Mouse (Mus musculus) intestine, embryonic 16.5 days (tissue): ENCODE data around the gene Creb1. TPM values are rescaled to one million over a fixed set of nuclear protein-coding genes. Genes with fewer than 3 reads are reported as not detected.
"Not testable (repeated sequence)": the region's sequence is repeated elsewhere in the genome, so short reads cannot be mapped to it uniquely, and the experiment has no call there.

Experiments
- ATAC-seq: fragments of 200-750 bp; cut with Nextera tagmentation; 2 replicates; pipeline ENCODE4 v1.8.0; 2017; ENCODE audit warnings: moderate TSS enrichment, moderate library complexity
- H3K27ac ChIP-seq: fragments of 300-500 bp; sonication (generic); 2 replicates; pipeline ENCODE4 v1.5.1; 2014; ENCODE audit warnings: mild to moderate bottlenecking, low read length
- H3K27me3 ChIP-seq: fragments of 300-500 bp; sonication (generic); replicated peaks from 2 replicates; pipeline ENCODE4 v1.6.1; 2014; ENCODE audit warnings: low read length, control low read depth, mixed read lengths; ENCODE audit not compliant: control insufficient read depth, insufficient read depth
- H3K36me3 ChIP-seq: fragments of 300-500 bp; sonication (generic); 2 replicates; pipeline ENCODE4 v1.6.1; 2014; ENCODE audit warnings: low read length, control low read depth; ENCODE audit not compliant: control insufficient read depth, insufficient read depth
- H3K4me1 ChIP-seq: fragments of 300-500 bp; sonication (generic); 2 replicates; pipeline ENCODE4 v1.6.1; 2014; ENCODE audit warnings: low read length, control low read depth, mixed read lengths; ENCODE audit not compliant: control insufficient read depth, insufficient read depth
- H3K4me2 ChIP-seq: fragments of 300-500 bp; sonication (generic); 2 replicates; pipeline ENCODE4 v1.6.1; 2014; ENCODE audit warnings: low read depth, low read length, control low read depth
- H3K4me3 ChIP-seq: fragments of 300-500 bp; sonication (generic); 2 replicates; pipeline ENCODE4 v1.5.1; 2014; ENCODE audit warnings: mild to moderate bottlenecking, low read length
- H3K9ac ChIP-seq: fragments of 300-500 bp; sonication (generic); 2 replicates; pipeline ENCODE4 v1.6.1; 2014; ENCODE audit warnings: low read depth, low read length
- H3K9me3 ChIP-seq: fragments of 300-500 bp; sonication (generic); 2 replicates; pipeline ENCODE4 v1.6.1; 2016; ENCODE audit warnings: low read length, control low read depth; ENCODE audit not compliant: control insufficient read depth
- WGBS: fragments of 180-500 bp; shearing (Covaris S2); extraction: QIAGEN DNeasy Blood & Tissue Kit; methylation state at CpG from one replicate; pipeline ENCODE4 v1.1.7; 2014; 5-methylcytosine and 5-hydroxymethylcytosine counted together
- polyA plus RNA-seq: library from polyadenylated mRNA; unstranded; fragments of >200 nt; fragmentation: Nextera tagmentation; extraction: Ambion mirVana; gene quantifications from 2 replicates; pipeline ENCODE4 v1.2.1, GENCODE M21; 2015

Gene Creb1
- polyA plus RNA-seq, 1 experiment from 2014 or later, result 20.1 TPM

DNA sequence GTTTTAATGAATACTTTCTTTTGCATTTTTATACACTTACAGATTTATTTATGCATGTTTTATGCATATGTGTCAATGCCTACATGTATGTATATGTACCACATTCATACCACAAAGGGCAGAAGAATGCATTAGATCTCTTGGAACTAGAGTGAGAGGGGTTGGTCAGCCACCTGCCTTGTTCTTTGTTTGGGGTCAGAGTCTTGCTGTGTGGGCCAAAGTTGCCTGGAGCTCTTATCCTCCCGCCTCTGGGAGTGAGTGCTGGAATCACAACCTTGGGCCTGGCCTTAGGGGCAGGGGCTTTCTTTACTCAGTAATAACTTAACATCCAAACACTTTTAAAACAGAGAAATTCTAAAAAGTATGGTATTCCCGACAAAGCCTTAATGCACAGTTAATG lies 44.3 kb downstream of the Creb1 start:
- WGBS, result 82% methylated on average over 2 of the region's 2 CpGs
- Histone ChIP-seq H3K4me3 (no peak overlapping the region), H3K27me3 (no peaks in the 10 kb centered on the region), H3K9ac (no peak overlapping the region), H3K4me1 (no peaks in the 10 kb centered on the region), H3K36me3 (0 out of 2 replicates have a peak, but pooled peaks cover 5% of the 10 kb centered on the region), H3K27ac (no peak overlapping the region), H3K9me3 (no peaks in the 10 kb centered on the region), H3K4me2 (no peak overlapping the region)
- no peak for ATAC-seq

DNA sequence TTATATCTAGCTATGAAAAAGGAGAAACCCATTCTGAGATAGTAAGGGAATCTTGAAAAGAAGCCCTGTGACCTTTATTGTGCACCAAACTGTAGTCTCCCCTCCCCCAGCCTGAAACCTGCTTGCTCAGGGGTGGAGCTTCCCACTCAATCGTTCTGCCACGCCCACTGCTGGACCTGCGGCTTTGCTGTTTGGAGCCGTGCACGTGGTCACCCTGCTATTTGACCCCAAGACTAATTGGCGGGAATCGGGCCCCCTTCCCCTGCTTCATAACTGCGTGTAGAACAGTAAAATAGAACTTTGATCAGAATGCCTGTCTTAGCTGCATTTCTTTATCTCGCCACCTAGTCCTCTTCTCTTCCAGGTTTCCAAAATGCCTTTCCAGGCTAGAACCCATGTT lies 45.5 kb downstream of the Creb1 start:
- not testable (repeated sequence) for H3K4me3 ChIP-seq
- 49% methylated on average over 9 of the region's 9 CpGs for WGBS
- ATAC-seq, result 0 out of 2 replicates have a peak, but pooled peaks have one; percentile 21

DNA sequence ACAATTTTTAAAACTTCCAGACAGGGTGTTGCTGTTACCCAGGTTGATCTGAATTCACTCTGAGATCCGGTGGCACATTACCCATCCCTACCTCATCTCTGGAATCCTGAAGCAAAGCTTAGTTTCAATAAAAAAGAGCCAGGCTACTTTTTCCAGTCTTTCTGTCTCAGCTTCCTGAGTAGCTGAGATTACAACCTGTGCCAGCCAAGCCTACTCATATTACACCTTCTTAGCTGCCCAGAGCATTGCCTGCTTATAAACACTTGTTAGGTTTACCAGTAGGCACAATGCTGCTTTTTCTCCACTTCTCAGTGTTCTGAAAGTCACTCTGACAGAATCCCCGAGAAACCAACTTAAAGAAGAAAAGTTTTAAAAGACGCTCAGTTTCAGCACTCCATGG lies 46.4 kb downstream of the Creb1 start:
- Histone ChIP-seq H3K4me2 (no peak overlapping the region), H3K36me3 (0 out of 2 replicates have a peak, but pooled peaks cover 5% of the 10 kb centered on the region), H3K27me3 (no peaks in the 10 kb centered on the region), H3K9me3 (no peaks in the 10 kb centered on the region), H3K4me3 (no peak overlapping the region), H3K4me1 (no peaks in the 10 kb centered on the region), H3K9ac (no peak overlapping the region), H3K27ac (no peak overlapping the region)
- 90% methylated on average over 3 of the region's 3 CpGs for WGBS
- no peak for ATAC-seq

More for the DNA sequence above, 45.5 kb downstream of the Creb1 start:
- H3K27ac ChIP-seq, H3K4me2 ChIP-seq, H3K4me1 ChIP-seq, H3K36me3 ChIP-seq, H3K27me3 ChIP-seq, H3K9me3 ChIP-seq, H3K9ac ChIP-seq: not testable (repeated sequence)

- H3K36me3 ChIP-seq, result no peaks in the 10 kb centered on the region
- no peaks in the 10 kb centered on the region for H3K27me3 ChIP-seq
- no peak for ATAC-seq
- H3K9me3 ChIP-seq, result no peaks in the 10 kb centered on the region
- no peaks in the 10 kb centered on the region for H3K4me1 ChIP-seq
- no peak overlapping the region for H3K27ac ChIP-seq
- no peak overlapping the region for H3K4me3 ChIP-seq
- no peak overlapping the region for H3K9ac ChIP-seq
- 61% methylated on average over 5 of the region's 5 CpGs for WGBS
- no peak overlapping the region for H3K4me2 ChIP-seq
Observed at GRCm38 (mm10) chr1:64598926-64599325, 66.5 kb downstream of the Creb1 start.

- no peak for ATAC-seq
- H3K4me2 ChIP-seq, result no peak overlapping the region
- H3K27ac ChIP-seq, result no peak overlapping the region
- 76% methylated on average over 7 of the region's 7 CpGs for WGBS
- H3K4me1 ChIP-seq, result no peaks in the 10 kb centered on the region
- H3K9me3 ChIP-seq, result no peaks in the 10 kb centered on the region
- no peaks in the 10 kb centered on the region for H3K27me3 ChIP-seq
- H3K36me3 ChIP-seq, result no peaks in the 10 kb centered on the region
- no peak overlapping the region for H3K4me3 ChIP-seq
- H3K9ac ChIP-seq, result no peak overlapping the region
Observed at GRCm38 (mm10) chr1:64600413-64601077, 68.1 kb downstream of the Creb1 start.

GRCm38 (mm10) chr1:64601242-64601842 lies 68.9 kb downstream of the Creb1 start:
- H3K9me3 ChIP-seq, result no peaks in the 10 kb centered on the region
- H3K9ac ChIP-seq, result no peak overlapping the region
- no peaks in the 10 kb centered on the region for H3K27me3 ChIP-seq
- H3K27ac ChIP-seq, result no peak overlapping the region
- WGBS, result 83% methylated on average over 6 of the region's 6 CpGs
- H3K4me3 ChIP-seq, result no peak overlapping the region
- no peaks in the 10 kb centered on the region for H3K36me3 ChIP-seq
- H3K4me1 ChIP-seq, result no peaks in the 10 kb centered on the region
- ATAC-seq, result no peak
- no peak overlapping the region for H3K4me2 ChIP-seq

DNA sequence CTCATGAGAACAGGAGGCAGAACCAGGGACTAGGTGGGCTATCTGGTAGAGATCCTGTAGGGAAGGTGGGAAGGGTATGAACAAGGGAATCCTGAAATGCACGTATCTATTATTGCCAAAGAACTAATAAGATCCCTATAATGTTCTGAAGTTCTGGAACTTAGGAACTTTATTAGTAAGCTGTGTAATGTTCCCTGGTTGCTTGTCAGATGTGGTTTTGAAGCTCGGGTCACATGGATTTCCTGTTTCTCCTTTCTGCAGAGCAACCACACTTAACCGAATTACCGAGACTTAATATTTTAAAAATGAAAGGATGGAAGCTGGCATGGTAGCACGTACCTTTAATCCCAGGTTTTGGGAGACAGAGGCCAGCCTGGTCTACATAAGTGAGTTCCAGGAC lies 70.9 kb downstream of the Creb1 start:
- H3K4me3 ChIP-seq, result no peak overlapping the region
- 92% methylated on average over 5 of the region's 5 CpGs for WGBS
- no peak overlapping the region for H3K4me2 ChIP-seq
- no peak for ATAC-seq
- H3K4me1 ChIP-seq, result no peaks in the 10 kb centered on the region
- no peaks in the 10 kb centered on the region for H3K9me3 ChIP-seq
- H3K27ac ChIP-seq, result no peak overlapping the region
- H3K9ac ChIP-seq, result no peak overlapping the region
- H3K27me3 ChIP-seq, result no peaks in the 10 kb centered on the region
- no peaks in the 10 kb centered on the region for H3K36me3 ChIP-seq

- Histone ChIP-seq H3K4me1 (no peaks in the 10 kb centered on the region), H3K4me3 (no peak overlapping the region), H3K27ac (no peak overlapping the region), H3K4me2 (no peak overlapping the region), H3K36me3 (no peaks in the 10 kb centered on the region), H3K9ac (no peak overlapping the region), H3K27me3 (no peaks in the 10 kb centered on the region), H3K9me3 (no peaks in the 10 kb centered on the region)
- 68% methylated on average over 4 of the region's 4 CpGs for WGBS
- ATAC-seq, result no peak
Observed at GRCm38 (mm10) chr1:64609145-64609544, 76.7 kb downstream of the Creb1 start.

DNA sequence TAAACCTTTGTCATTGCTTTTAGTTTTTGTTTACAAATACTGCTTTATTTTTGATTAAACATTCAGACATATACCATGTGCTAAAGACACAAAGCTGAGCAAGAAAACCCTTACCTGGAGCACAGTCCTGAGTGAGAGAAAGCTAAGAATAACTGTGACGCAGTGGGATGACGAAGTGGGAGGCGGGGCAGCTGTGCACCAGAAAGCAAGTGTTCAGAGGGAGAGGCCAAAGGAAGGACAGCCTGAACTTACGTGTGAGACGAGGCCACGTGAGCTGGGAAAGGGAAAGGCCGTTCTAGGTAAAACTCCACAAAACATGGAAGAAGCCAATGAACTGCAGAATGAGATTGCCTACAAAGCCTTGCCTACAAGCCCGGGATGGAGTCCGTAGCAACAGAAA lies 77.5 kb downstream of the Creb1 start:
- ATAC-seq, result no peak
- no peak overlapping the region for H3K4me2 ChIP-seq
- H3K9ac ChIP-seq, result no peak overlapping the region
- H3K27me3 ChIP-seq, result no peaks in the 10 kb centered on the region
- no peak overlapping the region for H3K4me3 ChIP-seq
- no peaks in the 10 kb centered on the region for H3K36me3 ChIP-seq
- no peaks in the 10 kb centered on the region for H3K4me1 ChIP-seq
- WGBS, result 83% methylated on average over 9 of the region's 9 CpGs
- H3K9me3 ChIP-seq, result no peaks in the 10 kb centered on the region
- no peak overlapping the region for H3K27ac ChIP-seq

GRCm38 (mm10) chr1:64614311-64614710 lies 81.9 kb downstream of the Creb1 start:
- Histone ChIP-seq H3K4me3 (no peak overlapping the region), H3K27me3 (no peaks in the 10 kb centered on the region), H3K9ac (no peak overlapping the region), H3K4me2 (no peak overlapping the region), H3K27ac (no peak overlapping the region), H3K4me1 (peaks cover 12% of the 10 kb centered on the region), H3K9me3 (no peaks in the 10 kb centered on the region), H3K36me3 (no peaks in the 10 kb centered on the region)
- WGBS, result 88% methylated on average over 9 of the region's 9 CpGs
- no peak for ATAC-seq
